Mouse (Mus musculus) lung, adult 2 months (tissue): ENCODE data around the gene Fam219b.

Experiments used
- CTCF ChIP-seq: fragments of 200-500 bp; IDR thresholded peaks from 2 replicates; pipeline ENCODE4 v1.5.1; 2011; ENCODE audit warnings: mild to moderate bottlenecking, low read length, control low read depth; ENCODE audit not compliant: insufficient read depth
- POLR2A ChIP-seq: fragments of 200-500 bp; IDR thresholded peaks from 2 replicates; pipeline ENCODE4 v1.6.1; 2011; ENCODE audit warnings: low read depth, mild to moderate bottlenecking, control low read depth, low read length, borderline replicate concordance; ENCODE audit errors: extremely low read depth

GRCm38 (mm10) chr9:57552139-57552887 lies 15.0 kb downstream of the Fam219b start, which contains the start of gene Mpi:
- TF ChIP-seq CTCF (no peak), POLR2A (peak; percentile 64; the same call in 1 of the 2 replicates)
